Mouse (Mus musculus) limb, embryonic 15.5 days (tissue): ENCODE results near the gene Lypla2. TPM values are rescaled to one million over a fixed set of nuclear protein-coding genes. Genes with fewer than 3 reads are reported as not detected.

Experiments
- ATAC-seq: fragments of 200-750 bp; cut with Nextera tagmentation; 2 replicates; pipeline ENCODE4 v1.8.0; 2017; ENCODE audit warnings: low read depth, moderate TSS enrichment; ENCODE audit not compliant: insufficient number of reproducible peaks, low FRiP score, low TSS enrichment
- H3K27ac ChIP-seq: fragments of 300-500 bp; sonication (generic); 2 replicates; pipeline ENCODE4 v1.5.1; 2015; ENCODE audit warnings: moderate library complexity, mild to moderate bottlenecking, inconsistent platforms
- H3K27me3 ChIP-seq: fragments of 300-500 bp; sonication (generic); 2 replicates; pipeline ENCODE4 v1.6.1; 2015; ENCODE audit warnings: inconsistent platforms
- H3K36me3 ChIP-seq: fragments of 300-500 bp; sonication (generic); 2 replicates; pipeline ENCODE4 v1.6.1; 2015; ENCODE audit warnings: inconsistent platforms
- H3K4me1 ChIP-seq: fragments of 300-500 bp; sonication (generic); 2 replicates; pipeline ENCODE4 v1.6.1; 2015; ENCODE audit warnings: inconsistent platforms
- H3K4me2 ChIP-seq: fragments of 300-500 bp; sonication (generic); 2 replicates; pipeline ENCODE4 v1.6.1; 2015; ENCODE audit warnings: mild to moderate bottlenecking, inconsistent platforms
- H3K4me3 ChIP-seq: fragments of 300-500 bp; sonication (generic); 2 replicates; pipeline ENCODE4 v1.5.1; 2015; ENCODE audit warnings: mild to moderate bottlenecking, inconsistent platforms
- H3K9ac ChIP-seq: fragments of 300-500 bp; sonication (generic); 2 replicates; pipeline ENCODE4 v1.6.1; 2015; ENCODE audit warnings: inconsistent platforms
- H3K9me3 ChIP-seq: fragments of 300-500 bp; sonication (generic); 2 replicates; pipeline ENCODE4 v1.6.1; 2016; ENCODE audit warnings: inconsistent platforms
- WGBS: fragments of 180-500 bp; shearing (Covaris S2); methylation state at CpG from one replicate; pipeline ENCODE4 v1.1.7; 2015; 5-methylcytosine and 5-hydroxymethylcytosine counted together
- polyA plus RNA-seq: library from polyadenylated mRNA; unstranded; fragments of >200 nt; fragmentation: Nextera tagmentation; extraction: Ambion mirVana; gene quantifications from 2 replicates; pipeline ENCODE4 v1.2.1, GENCODE M21; 2015

The Lypla2 gene
- 114 TPM in 2 replicates for polyA plus RNA-seq

DNA sequence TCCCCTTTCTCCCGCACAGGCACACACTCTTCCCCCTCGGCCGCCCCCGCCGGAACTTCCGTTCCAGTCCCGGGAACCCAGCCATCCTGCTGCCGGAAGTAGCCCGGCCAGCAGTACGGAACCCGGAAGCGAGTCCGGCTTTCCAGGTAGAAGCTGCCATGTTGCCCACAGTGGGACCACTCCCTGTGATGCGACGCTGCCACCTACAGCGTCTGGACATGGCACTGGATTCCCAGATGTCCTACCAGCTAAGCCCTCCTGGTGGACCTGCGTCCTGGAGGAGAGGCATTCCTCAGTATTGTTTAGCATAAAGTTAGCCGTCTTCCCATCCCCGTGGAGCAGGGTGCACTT lies at the start of gene Lypla2:
Gene Lypla2 (minus strand): TSS at position 71 of the 351 bp plus-strand sequence.
- H3K4me1 ChIP-seq, result peaks cover 22% of the 10 kb centered on the region
- under 1% methylated on average over 19 of the region's 19 CpGs for WGBS
- H3K27ac ChIP-seq, result peak within 1 kb of the TSS; percentile 73
- H3K4me3 ChIP-seq, result peak within 1 kb of the TSS; percentile 100
- peak within 1 kb of the TSS; percentile 98 for H3K9ac ChIP-seq
- peaks cover 67% of the 10 kb centered on the region for H3K36me3 ChIP-seq
- peak within 1 kb of the TSS; percentile 91 for H3K4me2 ChIP-seq
- peak; percentile 57; the same call in 1 of the 2 replicates for ATAC-seq
- no peaks in the 10 kb centered on the region for H3K27me3 ChIP-seq
- H3K9me3 ChIP-seq, result no peaks in the 10 kb centered on the region

DNA sequence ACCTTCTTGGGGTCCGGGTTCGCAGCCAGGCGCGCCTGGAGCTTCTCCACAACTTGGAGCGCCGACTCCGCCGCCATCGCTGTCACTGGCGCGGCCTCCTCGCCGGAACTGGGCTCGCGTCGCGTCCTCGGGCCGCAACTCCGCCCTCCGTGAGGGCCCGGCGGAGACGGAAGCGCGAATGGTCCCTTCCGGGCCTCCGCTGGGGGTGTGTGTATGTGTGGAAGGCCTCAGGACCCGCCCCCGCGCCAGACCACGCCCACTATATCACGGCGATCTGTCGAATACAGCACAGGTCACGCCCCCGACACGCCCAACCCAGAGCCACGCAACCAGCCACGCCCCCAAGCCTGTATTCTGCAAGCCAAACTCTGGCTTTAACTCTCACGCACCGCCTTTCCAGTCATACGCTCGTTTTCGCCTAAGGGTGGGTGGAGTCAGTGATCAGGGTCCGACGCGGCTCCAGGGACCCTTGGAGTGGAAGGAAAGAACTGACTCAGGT lies 49.2 kb upstream of the Lypla2 start, which contains the start of gene Eloa:
Gene Eloa (minus strand): TSS at position 215 of the 499 bp plus-strand sequence.
- H3K36me3 ChIP-seq, result no peaks in the 10 kb centered on the region; the same call in 1 of the 2 replicates
- peak within 1 kb of the TSS; percentile 100 for H3K4me3 ChIP-seq
- peaks cover 18% of the 10 kb centered on the region for H3K4me1 ChIP-seq
- peak within 1 kb of the TSS; percentile 93 for H3K27ac ChIP-seq
- peak within 1 kb of the TSS; percentile 81 for H3K4me2 ChIP-seq
- peak; percentile 99 for ATAC-seq
- peak within 1 kb of the TSS; percentile 98 for H3K9ac ChIP-seq
- H3K9me3 ChIP-seq, result no peaks in the 10 kb centered on the region
- under 1% methylated on average over 47 of the region's 48 CpGs for WGBS
- H3K27me3 ChIP-seq, result no peaks in the 10 kb centered on the region

GRCm38 (mm10) chr4:136020743-136021548 lies 48.5 kb upstream of the Lypla2 start:
- H3K36me3 ChIP-seq, result no peaks in the 10 kb centered on the region; the same call in 1 of the 2 replicates
- H3K9ac ChIP-seq, result peak overlapping the region; percentile 98
- no peaks in the 10 kb centered on the region for H3K27me3 ChIP-seq
- peak overlapping the region; percentile 81 for H3K4me2 ChIP-seq
- H3K9me3 ChIP-seq, result no peaks in the 10 kb centered on the region
- peak; percentile 46 for ATAC-seq
- under 1% methylated on average over 56 of the region's 62 CpGs for WGBS
- peak overlapping the region; percentile 100 for H3K4me3 ChIP-seq
- peaks cover 18% of the 10 kb centered on the region for H3K4me1 ChIP-seq
- peak overlapping the region; percentile 93 for H3K27ac ChIP-seq

- H3K9me3 ChIP-seq, result no peaks in the 10 kb centered on the region
- peaks cover 18% of the 10 kb centered on the region for H3K4me1 ChIP-seq
- WGBS, result 71% methylated on average over 3 of the region's 3 CpGs
- no peak overlapping the region for H3K4me2 ChIP-seq
- no peak overlapping the region for H3K9ac ChIP-seq
- H3K27me3 ChIP-seq, result no peaks in the 10 kb centered on the region
- peaks cover 25% of the 10 kb centered on the region for H3K36me3 ChIP-seq
- ATAC-seq, result no peak
- H3K27ac ChIP-seq, result no peak overlapping the region
- H3K4me3 ChIP-seq, result no peak overlapping the region
Measured at GRCm38 (mm10) chr4:136016059-136016602, 43.7 kb upstream of the Lypla2 start.

DNA sequence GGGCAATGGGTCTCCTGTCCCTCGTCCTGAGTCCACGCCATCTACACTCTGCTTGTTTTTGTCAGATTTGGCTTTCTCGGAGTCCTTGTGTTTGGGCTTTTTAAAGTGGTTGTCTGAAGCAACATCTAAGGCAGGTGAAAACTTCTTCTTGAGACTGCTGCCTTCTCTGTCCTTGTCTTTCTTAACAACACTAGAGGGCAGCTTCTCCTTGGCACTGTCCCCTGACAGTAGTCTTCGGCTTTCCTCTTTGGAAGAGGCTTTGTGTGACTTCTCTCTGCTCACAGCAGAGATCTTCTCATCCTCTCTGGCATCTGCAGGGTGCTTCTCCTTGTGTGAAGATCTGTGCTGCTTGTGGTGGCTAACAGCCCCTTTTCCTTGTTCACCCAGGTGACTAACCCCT lies 38.2 kb upstream of the Lypla2 start:
- H3K4me3 ChIP-seq, result no peak overlapping the region
- no peaks in the 10 kb centered on the region for H3K27me3 ChIP-seq
- H3K36me3 ChIP-seq, result peaks cover 74% of the 10 kb centered on the region
- no peak overlapping the region for H3K4me2 ChIP-seq
- no peak for ATAC-seq
- H3K9me3 ChIP-seq, result no peaks in the 10 kb centered on the region
- no peak overlapping the region for H3K27ac ChIP-seq
- no peak overlapping the region for H3K9ac ChIP-seq
- no peaks in the 10 kb centered on the region for H3K4me1 ChIP-seq
- 92% methylated on average over 4 of the region's 4 CpGs for WGBS

- Histone ChIP-seq H3K4me1 (no peaks in the 10 kb centered on the region), H3K27ac (no peak overlapping the region), H3K9ac (no peak overlapping the region), H3K36me3 (peaks cover 89% of the 10 kb centered on the region), H3K4me2 (no peak overlapping the region), H3K27me3 (no peaks in the 10 kb centered on the region), H3K4me3 (no peak overlapping the region), H3K9me3 (no peaks in the 10 kb centered on the region)
- ATAC-seq, result no peak
- 94% methylated on average over 8 of the region's 8 CpGs for WGBS
Measured at GRCm38 (mm10) chr4:136008782-136009447, 36.5 kb upstream of the Lypla2 start.

- no peaks in the 10 kb centered on the region for H3K9me3 ChIP-seq
- H3K36me3 ChIP-seq, result peaks cover 92% of the 10 kb centered on the region
- no peak overlapping the region for H3K27ac ChIP-seq
- no peak for ATAC-seq
- no peak overlapping the region for H3K9ac ChIP-seq
- H3K4me1 ChIP-seq, result no peaks in the 10 kb centered on the region
- no peak overlapping the region for H3K4me3 ChIP-seq
- WGBS, result 92% methylated on average over 3 of the region's 3 CpGs
- H3K27me3 ChIP-seq, result no peaks in the 10 kb centered on the region
- H3K4me2 ChIP-seq, result no peak overlapping the region
Measured at GRCm38 (mm10) chr4:136006821-136007220, 34.4 kb upstream of the Lypla2 start.

GRCm38 (mm10) chr4:136004921-136005320 lies 32.5 kb upstream of the Lypla2 start:
- H3K9me3 ChIP-seq, result no peaks in the 10 kb centered on the region
- no peak for ATAC-seq
- H3K4me3 ChIP-seq, result no peak overlapping the region
- no peak overlapping the region for H3K27ac ChIP-seq
- H3K9ac ChIP-seq, result no peak overlapping the region
- WGBS, result 90% methylated on average over 2 of the region's 2 CpGs
- no peaks in the 10 kb centered on the region for H3K4me1 ChIP-seq
- H3K36me3 ChIP-seq, result peaks cover 82% of the 10 kb centered on the region
- H3K4me2 ChIP-seq, result no peak overlapping the region
- H3K27me3 ChIP-seq, result no peaks in the 10 kb centered on the region

DNA sequence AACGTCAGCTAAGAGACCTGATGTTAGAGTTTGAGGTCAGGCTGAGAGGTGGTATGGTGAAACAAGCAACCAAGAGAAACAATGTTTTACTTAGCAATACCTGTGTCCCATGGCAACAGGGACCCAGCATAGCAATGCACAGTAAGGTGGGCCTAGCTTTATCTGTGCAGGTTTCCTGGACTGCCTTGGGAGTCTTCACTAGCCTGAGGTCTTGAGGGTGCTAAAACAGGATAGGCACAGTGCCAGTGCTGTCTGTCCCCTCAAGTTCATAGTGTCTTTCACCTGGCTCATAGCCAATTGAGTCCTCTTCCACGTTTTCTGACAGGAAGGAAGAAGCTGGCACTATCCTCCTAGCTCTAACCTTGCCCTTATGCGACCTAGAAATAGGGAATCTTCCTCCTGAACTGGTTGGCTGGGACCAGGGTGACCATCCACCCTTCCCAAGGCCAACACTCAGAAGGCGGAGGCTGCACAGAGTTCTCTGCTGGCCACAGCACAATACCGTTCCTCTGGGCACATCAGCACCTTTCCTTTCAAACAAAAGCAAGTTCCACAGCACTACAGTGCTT lies 31.8 kb upstream of the Lypla2 start:
- Histone ChIP-seq H3K4me1 (no peaks in the 10 kb centered on the region), H3K9ac (no peak overlapping the region), H3K4me3 (no peak overlapping the region), H3K4me2 (no peak overlapping the region), H3K27ac (no peak overlapping the region), H3K36me3 (peaks cover 75% of the 10 kb centered on the region), H3K9me3 (no peaks in the 10 kb centered on the region), H3K27me3 (no peaks in the 10 kb centered on the region)
- ATAC-seq, result no peak
- 88% methylated on average over 5 of the region's 5 CpGs for WGBS

DNA sequence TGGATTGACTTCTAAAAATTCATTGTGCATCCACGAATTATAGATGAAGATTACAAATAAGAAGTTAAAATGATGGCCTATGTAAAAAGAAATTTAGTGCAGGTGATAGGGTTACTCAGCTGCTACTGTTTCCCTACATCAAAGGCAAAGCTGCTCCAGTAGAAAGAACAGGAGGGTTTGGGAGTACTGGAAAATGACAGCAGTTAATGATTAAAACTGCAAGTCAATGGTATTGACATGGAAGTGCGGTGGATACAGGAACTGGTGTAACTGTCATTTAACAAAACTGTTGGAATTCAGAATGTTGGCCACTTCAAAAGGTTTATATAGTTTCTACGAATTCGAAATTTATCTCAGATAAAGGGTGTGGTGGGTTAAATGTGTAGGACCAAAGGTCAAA lies 22.7 kb upstream of the Lypla2 start:
- no peak for ATAC-seq
- H3K36me3 ChIP-seq, result no peaks in the 10 kb centered on the region
- WGBS, result 82% methylated on average over 4 of the region's 4 CpGs
- no peak overlapping the region for H3K4me2 ChIP-seq
- H3K27ac ChIP-seq, result no peak overlapping the region
- no peak overlapping the region for H3K4me3 ChIP-seq
- H3K4me1 ChIP-seq, result no peaks in the 10 kb centered on the region
- H3K27me3 ChIP-seq, result no peaks in the 10 kb centered on the region
- no peaks in the 10 kb centered on the region; the same call in 1 of the 2 replicates for H3K9me3 ChIP-seq
- H3K9ac ChIP-seq, result no peak overlapping the region

GRCm38 (mm10) chr4:135993941-135994340 lies 21.5 kb upstream of the Lypla2 start:
- Histone ChIP-seq H3K27me3 (no peaks in the 10 kb centered on the region), H3K4me1 (no peaks in the 10 kb centered on the region), H3K36me3 (no peaks in the 10 kb centered on the region), H3K9ac (no peak overlapping the region), H3K27ac (no peak overlapping the region), H3K4me2 (no peak overlapping the region), H3K4me3 (no peak overlapping the region), H3K9me3 (no peaks in the 10 kb centered on the region; the same call in 1 of the 2 replicates)
- WGBS, result 92% methylated on average over 6 of the region's 6 CpGs
- ATAC-seq, result no peak
